Mouse (Mus musculus): ENCODE results near the gene Gm28230.

GRCm38 (mm10) chr2:74702820-74703219 lies 23.7 kb upstream of the Gm28230 start:
- TF ChIP-seq GATA1 (IDR thresholded peaks at IDR 0.05; ENCODE audit: borderline replicate concordance, low read length), result no peak
- no peak for TF ChIP-seq FLI1 (IDR thresholded peaks at IDR 0.05; ENCODE audit: low read length)
